Mouse (Mus musculus) CD8-positive naive resting alpha-beta T cell, adult 2 months (primary cell): Measurements from ENCODE around the gene Syngr1.

Source experiments
- DNase-seq, 2 experiments: peaks; one replicate each; pipeline ENCODE4 v3.0.0; 2022; ENCODE audit warnings: low read depth in 2 of 2, low spot score in 2 of 2

Gene Syngr1

DNA sequence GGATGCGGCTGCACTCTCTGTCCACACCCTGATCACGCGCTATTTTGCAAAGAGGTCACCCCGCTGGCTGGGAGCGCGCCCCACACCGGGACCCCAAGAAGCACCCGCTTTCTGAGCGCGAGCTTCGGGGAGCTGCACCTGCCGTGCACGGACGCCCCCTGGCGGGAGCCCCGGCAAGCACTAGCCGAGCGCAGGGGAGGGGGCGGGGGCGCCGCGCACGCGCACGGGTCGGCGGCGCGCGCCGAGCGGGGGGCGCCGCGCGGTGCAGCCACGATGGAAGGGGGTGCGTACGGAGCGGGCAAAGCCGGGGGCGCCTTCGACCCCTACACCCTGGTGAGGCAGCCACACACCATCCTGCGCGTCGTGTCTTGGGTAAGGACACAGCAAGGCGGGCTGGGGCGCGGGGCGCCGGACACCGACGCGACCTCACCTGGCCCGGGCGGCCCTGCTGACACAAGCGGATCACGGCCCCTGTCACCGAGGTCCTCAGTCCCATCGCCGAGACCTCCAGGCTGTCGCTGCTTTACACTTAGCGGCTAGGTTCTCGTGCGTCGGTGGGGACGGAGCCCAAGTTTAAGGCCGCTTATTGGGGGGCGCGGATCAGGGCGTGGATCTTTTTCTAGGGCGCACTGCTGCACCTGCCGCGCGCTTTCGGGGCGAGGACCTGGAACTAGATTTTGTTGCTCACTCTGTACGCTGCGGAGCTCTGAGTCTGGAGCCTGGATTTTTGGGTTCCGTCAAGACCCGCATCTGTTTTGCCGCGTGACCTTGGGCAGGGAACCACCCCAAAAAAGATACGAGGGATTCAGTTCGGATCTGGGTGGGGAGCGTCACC lies at the start of gene Syngr1, which contains the start of gene Rpl3:
Gene Syngr1, plus strand, starts transcription at position 214 of the 835 bp plus-strand sequence.
Gene Rpl3, minus strand, starts transcription at position 748 of the 835 bp plus-strand sequence.
- DNase-seq = peak; percentile 72 to 75

DNA sequence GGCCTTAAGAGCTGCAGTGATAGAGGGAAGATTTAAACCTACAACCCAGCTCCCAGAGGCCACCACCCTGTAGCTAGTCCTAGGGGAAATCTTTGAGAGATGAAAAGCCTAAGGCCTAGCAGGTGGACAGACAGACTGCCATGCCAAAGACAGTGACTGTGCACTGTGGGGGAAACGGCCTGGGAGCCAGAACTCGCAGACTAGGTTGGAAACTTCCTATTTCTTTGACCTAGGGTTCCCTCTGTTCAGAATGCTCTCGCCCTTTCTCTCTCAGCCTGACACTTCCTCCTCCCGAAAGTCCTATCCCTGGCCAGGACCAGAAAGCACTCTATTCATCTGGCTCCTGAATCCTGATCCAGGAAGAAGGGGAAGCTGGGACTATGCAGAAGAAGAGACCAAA lies 49.0 kb upstream of the Syngr1 start:
- DNase-seq = no peak

DNA sequence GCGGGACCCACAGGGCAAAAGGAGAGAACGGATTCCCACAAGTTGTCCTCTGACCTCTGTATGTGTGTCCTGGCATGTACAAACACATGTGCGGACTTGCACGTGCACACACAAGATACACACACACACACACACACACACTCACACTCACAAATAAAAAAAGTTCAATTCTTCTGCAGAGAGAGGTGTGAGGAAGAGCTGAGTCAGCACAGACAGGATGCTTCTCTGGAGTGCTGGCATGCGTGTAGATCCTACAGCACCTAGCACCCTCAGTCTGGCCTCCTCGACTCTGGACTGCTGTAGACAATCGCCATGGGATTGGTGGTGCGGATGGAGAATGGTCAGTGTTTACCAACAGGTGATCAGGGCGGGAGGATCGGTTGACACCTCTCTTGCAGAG lies 46.9 kb upstream of the Syngr1 start:
- no peak for DNase-seq

DNA sequence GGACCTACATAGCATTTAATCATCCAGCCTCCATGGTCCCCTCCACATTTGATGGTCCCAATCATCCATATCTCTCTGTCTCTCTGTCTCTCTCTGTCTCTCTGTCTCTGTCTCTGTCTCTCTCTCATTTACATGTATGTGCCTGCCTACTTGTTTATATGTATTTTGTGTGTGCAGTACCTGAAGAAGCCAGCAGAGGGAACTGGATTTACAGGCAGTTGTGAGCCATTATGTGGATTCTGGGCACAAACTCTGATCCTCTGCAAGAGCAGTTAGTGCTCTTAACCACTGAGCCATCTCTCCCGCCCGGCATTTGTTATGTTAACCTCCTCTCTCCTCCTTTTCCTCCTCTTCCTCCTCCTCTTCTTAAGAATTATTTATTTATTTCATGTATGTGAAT lies 45.4 kb upstream of the Syngr1 start:
- no peak for DNase-seq

DNA sequence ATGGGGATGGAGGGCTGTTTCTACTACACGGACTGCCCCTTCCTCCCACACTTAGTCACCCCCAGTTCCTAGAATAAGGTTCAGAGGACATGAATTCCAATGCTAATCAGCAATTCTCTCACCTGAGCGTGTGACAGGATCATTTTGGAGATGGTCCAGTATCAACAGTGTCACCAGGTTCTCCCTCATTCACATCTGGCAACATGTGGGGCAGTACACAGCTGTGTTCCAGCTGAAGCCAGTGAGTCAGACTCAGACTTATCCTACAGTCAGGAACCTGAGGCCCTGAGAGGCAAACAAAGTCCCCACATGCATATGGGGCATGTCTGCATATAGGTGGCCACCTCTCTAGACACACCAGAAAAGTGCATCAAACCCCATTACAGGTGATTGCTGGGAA lies 43.9 kb upstream of the Syngr1 start:
- no peak for DNase-seq

DNA sequence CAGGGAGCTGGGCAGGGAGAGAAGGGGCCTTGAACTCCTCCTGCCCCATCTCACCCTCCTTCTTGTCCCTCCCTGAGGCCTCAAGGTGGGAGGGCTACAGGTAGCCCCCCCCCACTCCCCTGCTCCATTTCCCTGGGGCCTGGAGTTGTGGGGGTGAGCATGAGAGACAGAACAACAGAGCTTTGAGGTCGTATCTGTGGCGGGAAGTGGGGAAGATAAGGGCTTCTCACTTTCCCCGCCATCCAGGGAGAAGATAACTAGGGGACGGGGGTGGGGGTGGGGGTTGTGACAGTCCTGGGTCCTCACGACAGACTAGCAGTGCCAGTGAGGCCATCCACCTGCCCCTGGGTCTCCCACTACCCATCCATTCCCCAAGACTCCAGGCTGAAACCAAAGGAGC lies 43.2 kb upstream of the Syngr1 start:
- no peak for DNase-seq

DNA sequence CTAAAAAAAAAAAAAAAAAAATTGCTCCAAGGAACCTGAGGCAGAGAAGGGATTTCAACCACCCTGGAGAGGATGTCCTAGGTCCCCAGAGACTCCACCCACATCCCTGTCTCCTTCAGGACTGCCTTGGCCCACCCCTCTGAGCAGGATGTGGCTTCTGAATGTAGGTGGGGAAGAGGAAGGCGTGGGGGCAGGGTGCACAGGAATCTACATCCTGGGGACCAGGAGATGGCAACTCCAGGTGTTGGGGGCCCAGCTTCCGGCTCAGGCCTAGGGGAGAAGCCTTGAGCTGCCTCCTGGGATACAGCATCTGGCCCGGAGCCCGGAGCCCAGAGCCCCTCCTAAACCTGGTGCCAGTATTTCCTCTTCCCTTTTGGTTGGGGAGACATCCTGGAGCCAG lies 41.0 kb upstream of the Syngr1 start:
- DNase-seq = no peak

DNA sequence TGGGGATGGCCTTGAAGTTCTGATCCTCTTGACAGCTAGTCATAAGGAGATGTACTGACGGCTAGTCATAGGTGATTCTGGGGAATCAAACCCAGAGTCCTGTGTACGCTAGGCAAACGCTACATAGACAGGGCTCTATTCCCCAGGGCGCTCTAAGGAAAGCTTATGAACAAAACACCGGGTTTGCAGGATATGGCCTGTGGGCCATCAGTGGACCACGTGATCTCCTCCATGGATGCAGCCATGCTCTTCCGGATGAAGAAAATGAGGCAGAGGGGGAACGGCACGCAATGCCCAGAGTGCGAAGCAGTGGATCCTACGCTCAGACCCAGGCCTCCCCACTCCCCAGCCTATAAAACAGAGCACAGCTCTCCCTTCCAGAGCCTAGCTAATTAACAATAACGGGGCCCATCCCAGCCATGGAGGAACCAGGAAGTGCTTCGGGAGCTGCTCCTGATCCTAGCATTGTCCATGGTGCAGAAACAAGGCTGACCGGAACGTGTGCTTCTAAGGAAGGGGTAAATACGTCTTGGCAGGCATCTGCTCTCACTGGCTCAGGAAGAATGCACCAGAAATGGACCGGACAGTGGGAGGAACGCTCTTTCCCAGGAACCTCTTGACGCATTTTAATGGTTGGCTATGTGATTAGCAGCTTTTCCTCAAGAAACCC lies 39.9 kb upstream of the Syngr1 start:
- DNase-seq = no peak

DNA sequence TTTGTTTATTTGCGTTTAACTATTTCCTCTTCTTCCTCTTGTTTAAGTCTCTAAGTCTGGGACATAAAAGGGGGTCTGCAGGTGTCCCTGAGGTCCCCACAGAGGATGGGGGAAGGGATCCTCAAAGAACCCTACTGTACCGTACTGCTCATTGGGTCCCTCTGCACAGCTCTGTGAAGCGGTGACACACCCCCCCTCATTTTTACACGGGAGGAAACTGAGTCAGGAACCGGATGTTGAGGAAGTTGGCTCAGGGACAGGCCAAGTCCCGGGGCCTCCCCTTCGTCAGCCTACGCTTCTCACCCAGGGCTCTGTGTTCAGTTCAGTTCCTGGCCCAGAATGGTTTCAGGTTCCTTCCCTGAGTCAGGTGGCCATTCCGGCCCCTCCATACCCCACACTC lies 39.4 kb upstream of the Syngr1 start:
- DNase-seq = no peak

DNA sequence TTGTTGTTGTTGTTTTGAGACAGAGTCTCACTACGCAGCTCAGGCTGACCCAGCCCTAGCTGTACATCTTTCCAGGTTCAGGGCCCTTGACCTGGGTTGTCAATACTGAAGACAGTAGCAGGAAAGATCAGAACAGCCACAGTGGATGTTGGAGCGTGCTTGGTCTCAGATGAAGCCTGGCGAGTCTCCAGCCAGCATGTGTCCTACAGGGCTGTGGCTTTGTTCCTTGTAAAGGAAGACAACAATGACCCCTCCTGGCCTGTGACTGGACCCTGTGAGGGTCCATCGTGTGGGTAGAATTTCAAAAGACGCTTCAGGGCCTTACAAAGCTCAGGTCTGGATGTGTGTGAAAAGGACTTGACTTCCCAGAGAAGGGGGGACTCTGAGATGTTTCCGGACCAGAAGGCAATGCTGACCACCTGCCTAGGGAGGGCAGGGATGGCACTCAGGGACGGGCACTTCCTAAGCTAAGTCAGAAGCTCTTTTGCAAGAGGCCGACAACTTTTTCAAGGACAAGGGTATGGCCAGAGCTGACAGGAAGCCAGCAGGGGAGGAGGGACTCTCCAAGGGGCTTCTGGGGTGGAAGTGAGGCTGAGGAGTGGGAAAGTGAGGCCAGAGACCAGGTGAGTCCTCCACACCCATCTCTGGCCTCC lies 37.6 kb upstream of the Syngr1 start:
- no peak for DNase-seq

DNA sequence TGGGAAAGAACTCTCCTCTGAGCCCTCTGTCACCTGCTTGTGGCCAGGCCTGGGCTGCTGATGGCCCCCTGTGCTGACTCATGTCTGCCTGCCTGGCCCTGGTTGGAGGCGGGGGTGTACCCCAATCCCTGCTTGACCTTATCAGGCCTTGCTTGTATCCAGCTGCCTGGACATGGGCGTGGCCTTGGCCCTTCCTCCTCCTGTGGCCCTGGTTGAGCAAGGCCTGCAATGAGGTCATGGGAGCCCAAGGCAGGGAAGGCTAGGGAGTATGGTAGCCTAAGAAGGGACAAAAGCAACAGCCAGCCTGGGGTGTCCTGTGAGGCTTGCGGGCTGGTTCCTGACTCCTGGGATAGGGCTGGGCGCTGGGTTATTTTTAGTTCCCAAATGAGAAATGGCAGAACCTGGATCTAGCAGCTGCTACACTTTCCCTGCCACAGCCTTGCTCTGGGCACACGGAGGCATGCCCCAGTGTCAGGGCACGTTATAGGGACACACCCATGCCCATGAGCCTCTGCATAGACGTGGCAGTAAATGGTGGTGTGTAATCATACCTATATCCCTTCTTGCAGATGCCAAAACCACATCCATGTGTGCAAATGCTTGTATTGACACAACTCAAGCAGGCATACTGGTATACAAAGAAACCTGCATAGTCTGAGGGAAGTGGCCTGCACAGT lies 37.0 kb upstream of the Syngr1 start:
- DNase-seq = no peak

DNA sequence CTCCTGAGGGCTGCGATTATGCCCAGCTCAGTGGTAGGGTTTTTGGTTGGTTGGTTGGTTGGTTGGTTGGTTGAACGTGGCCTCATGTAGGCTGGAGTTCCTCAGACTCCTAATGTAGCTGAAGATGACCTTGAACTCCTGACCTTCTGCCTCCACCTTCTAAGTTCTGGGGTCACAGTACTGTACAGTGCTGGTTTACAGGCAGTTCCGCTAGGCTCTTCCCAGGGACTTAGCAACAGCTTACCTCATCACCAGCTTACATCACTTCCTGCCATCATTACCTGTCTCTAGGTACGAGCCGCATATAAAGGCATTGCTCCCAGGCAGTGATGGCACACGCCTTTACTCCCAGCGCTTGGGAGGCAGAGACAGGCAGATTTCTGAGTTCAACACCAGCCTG lies 33.0 kb upstream of the Syngr1 start:
- DNase-seq = no peak

DNA sequence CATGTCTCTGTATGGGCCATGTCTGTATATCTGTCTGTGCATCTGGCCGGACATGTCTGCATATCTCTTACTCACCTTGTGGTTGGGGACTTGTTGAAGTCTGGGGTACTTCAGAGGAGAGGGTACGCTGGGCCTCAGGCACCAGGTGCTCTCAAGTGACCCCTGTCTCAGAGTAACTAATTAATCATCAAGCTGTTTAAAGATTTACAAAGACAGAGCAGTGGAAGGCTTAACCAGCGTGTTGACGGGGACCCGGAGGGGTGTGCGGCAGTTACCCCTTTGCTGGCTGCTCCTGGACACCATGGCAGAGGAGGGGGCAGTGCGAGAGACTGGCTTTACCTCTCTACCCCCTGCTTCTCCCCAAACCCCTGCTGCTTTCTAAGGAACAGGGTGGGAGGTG lies 31.5 kb upstream of the Syngr1 start:
- no peak for DNase-seq

DNA sequence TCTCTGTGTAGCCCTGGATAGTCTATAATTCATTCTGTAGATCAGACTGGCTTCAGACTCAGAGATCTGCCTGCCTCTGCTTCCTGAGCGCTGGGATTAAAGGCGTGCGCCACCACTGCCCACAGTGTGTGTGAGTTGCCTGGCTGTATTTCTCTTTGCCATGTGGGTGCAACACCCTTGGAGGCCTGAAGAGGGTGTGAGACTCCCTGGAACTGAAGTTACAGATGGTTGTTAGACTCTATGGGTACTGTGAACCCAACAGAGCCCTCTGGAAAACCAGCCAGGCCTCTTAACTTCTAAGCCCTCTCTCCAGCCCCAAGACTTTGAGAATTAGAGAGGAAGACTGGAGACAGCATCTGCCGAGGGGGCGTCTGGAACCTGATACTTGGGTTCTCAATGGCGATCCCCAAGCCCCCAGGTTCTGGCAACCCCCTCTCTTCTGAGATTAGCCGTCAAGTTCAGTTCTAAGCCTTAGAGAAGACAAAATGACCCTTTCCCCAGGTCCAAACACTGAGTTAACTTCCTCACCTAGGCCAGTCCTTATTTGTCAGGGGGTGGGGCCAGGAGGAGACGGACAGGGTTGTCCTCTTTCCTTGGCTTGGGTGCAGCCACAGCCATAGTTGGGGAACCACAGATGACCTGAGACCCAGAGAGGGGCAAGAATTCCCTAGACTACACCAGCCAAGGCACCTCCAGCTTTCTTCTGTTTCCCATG lies 30.6 kb upstream of the Syngr1 start:
- DNase-seq = no peak

DNA sequence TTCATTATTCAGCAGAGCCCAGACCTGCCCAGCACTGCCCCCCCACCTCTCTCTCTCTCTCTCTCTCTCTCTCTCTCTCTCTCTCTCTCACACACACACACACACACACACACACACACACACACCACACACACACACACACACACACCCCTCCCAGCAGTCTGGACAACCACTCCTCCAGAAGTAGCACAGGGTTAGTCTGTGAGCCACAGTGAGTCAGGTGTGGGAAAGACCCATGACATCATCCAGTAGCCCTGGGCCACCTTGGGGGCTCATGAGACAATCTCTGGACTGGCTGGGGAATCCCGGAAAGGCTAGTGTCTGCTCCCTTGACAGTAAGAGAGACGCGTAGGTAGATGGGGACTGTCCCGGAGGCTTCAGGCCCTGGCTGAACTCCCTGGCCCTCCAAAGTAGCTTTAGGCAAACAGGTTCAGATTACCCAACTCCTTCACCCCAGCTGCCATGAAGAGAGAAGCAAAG lies 30.0 kb upstream of the Syngr1 start:
- no peak for DNase-seq

DNA sequence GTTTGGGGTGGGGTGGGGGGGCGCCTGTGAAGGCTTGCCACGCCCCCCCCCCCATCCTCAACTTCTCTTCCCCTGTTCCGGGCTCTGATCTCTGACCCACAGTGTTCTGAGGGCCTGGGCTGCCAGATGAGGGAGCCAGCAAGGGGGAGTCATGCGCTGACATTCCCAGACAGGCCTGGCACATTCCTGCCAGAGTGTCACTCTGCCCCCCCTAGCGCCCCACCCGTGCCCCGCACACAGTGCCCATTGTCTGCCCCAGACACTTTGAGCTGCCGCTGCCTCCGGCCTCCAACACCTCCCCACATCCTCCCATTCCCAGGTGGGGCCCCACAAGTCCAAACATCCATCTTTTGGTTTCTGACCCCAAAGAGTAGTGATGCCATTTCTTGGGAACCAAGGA lies 28.8 kb upstream of the Syngr1 start:
- no peak for DNase-seq

DNA sequence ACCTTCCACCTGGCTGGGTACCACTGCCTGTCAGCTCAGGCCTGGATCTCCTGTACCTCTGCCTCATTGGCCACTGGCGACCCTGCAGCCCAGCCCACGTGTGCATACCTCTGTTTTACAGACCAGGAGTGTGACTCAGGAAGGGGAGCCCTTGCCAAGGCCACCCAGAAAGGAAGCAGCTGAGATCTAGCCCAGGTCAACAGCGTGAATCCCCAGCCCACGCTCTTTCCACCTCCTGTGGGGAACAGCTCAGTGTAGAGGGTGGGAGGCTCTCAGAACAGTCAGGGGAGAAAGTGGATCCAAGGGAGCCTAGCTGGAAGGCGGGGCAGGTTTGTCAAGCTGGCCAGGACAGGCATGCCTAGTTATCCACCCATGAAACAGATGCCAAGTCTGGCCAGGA lies 28.3 kb upstream of the Syngr1 start:
- no peak for DNase-seq

DNA sequence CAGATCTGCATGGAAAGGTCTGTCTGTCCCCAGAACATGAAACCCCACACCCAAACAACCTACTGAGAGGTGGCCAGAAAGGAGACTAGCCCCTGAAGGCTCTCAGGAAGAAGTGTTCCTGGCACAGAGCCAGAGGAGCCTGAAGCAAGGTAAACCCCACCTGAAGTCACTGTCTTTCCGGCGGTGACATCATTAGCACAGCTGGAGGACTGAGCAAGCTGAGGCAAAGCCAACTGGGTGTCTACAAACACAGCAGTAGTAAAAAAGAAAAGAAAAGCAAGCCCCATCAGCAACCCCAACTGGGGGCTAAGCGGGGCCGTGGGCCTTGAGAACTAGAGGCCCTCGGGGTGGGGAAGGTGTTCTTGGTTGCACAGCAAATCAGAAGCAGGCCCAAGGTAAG lies 26.2 kb upstream of the Syngr1 start:
- no peak for DNase-seq

DNA sequence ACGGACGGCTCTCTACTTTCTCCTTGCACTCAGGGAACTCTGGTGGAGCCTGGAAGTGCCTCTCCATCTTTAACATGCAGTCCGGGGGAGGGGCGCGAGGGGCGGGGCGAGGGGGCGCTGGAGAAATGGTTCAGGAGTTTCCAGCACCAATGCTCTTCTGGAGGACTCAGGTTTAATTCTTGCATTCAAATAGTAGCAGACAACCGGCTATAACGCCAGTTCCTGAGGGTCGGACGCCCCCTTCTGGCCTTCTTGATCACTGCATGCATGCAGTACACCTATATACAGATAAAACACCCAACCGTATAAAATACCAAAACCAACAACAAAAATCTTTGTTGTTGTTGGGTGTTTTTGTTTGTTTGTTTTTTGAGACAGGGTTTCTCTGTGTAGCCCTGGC lies 25.7 kb upstream of the Syngr1 start:
- DNase-seq = peak in 1 of 2 experiments; percentile 38

DNA sequence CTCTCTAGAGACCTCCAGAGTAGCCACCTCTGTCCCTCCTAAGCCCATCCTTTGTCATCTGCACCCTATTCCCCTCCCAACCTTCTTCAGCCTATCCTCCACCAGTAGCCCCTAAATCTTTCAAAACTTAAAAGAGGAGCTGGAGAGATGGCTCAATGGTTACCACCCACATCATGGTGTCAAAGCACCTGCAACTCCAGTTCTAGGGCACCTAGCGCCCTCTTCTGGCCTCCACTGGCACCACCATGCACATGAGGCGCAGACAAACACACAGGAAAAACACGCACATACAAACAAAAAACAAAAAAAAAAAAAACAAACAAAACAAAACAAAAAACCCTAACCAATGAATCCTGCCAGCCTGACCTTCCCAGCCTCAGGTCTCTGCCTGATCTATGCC lies 24.6 kb upstream of the Syngr1 start:
- peak in 1 of 2 experiments; percentile 46 for DNase-seq

DNA sequence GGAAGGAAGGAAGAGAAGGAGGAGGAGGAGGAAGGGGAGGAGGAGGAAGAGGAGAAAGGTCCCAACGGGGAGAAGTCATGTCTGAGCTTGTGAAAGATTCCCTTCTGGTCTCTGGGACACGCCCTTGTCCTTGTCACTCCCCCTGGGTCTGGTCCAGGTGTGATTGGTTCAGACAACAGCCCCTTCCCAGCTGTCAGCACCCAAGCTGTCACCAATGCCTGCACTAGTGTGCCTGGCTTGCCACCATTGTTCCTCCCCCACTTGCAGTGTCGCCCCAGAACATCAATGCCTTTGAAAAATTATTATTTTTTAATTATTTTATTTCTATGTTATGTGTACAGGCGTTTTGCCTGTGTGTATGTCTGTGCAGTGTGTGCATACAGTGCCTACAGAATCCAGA lies 22.0 kb upstream of the Syngr1 start:
- no peak for DNase-seq
